Mouse (Mus musculus) MEL (cell line): ENCODE measurements around the gene Ptprj. TPM values are rescaled to one million over a fixed set of nuclear protein-coding genes. Genes with fewer than 3 reads are reported as not detected.

Source experiments
- DNase-seq: peaks from one replicate; pipeline ENCODE4 v3.0.0; 2011; ENCODE audit warnings: low read depth, low spot score
- H3K27ac ChIP-seq: 2 replicates; pipeline ENCODE4 v1.5.1; 2012; ENCODE audit warnings: low read depth, mild to moderate bottlenecking, control low read depth, low read length, moderate library complexity; ENCODE audit not compliant: control insufficient read depth
- H3K27me3 ChIP-seq, 2 experiments: fragments of 150-350 bp in 1 of 2; sonication (generic) in 1 of 2; 2 replicates each; pipeline ENCODE4 v1.6.1; 2012; ENCODE audit warnings: low read length in 2 of 2, mild to moderate bottlenecking in 2 of 2, improper control_type of control experiment in 1 of 2, moderate library complexity in 1 of 2; ENCODE audit not compliant: insufficient read depth in 2 of 2, control insufficient read depth in 1 of 2
- H3K36me3 ChIP-seq, 2 experiments: 2 replicates each; pipeline ENCODE4 v1.6.1; 2012 to 2014; ENCODE audit warnings: low read length in 2 of 2, improper control_type of control experiment in 1 of 2, inconsistent platforms in 1 of 2, mild to moderate bottlenecking in 1 of 2; ENCODE audit not compliant: insufficient read depth in 2 of 2, control insufficient read depth in 1 of 2
- H3K4me1 ChIP-seq, 2 experiments: fragments of 150-350 bp in 1 of 2; sonication (generic) in 1 of 2; 2 replicates each; pipeline ENCODE4 v1.6.1; 2012; ENCODE audit warnings: low read length in 2 of 2, improper control_type of control experiment in 1 of 2, mild to moderate bottlenecking in 1 of 2; ENCODE audit not compliant: insufficient read depth in 2 of 2, control insufficient read depth in 1 of 2
- H3K4me3 ChIP-seq, 2 experiments: fragments of 150-350 bp in 1 of 2; sonication (generic) in 1 of 2; 2 replicates each; pipeline ENCODE4 v1.5.1; 2012; ENCODE audit warnings: low read depth in 2 of 2, low read length in 2 of 2, mild to moderate bottlenecking in 2 of 2, moderate library complexity in 2 of 2, control low read depth in 1 of 2, improper control_type of control experiment in 1 of 2; ENCODE audit not compliant: control insufficient read depth in 1 of 2, insufficient read depth in 1 of 2
- H3K79me2 ChIP-seq: 2 replicates; pipeline ENCODE4 v1.6.1; 2012; ENCODE audit warnings: mild to moderate bottlenecking, low read length, moderate library complexity; ENCODE audit not compliant: control insufficient read depth, poor library complexity, insufficient read depth
- H3K9ac ChIP-seq: 2 replicates; pipeline ENCODE4 v1.6.1; 2012; ENCODE audit warnings: low read depth, mild to moderate bottlenecking, control low read depth, low read length, moderate library complexity; ENCODE audit not compliant: control insufficient read depth, poor library complexity, severe bottlenecking
- H3K9me3 ChIP-seq: fragments of 150-350 bp; sonication (generic); replicated peaks from 2 replicates; pipeline ENCODE4 v1.6.1; 2012; ENCODE audit warnings: mild to moderate bottlenecking, low read length, improper control_type of control experiment, moderate library complexity; ENCODE audit not compliant: insufficient read depth
- BHLHE40 ChIP-seq: IDR thresholded peaks from 2 replicates; pipeline ENCODE4 v1.6.1; 2012; ENCODE audit warnings: low read depth, mild to moderate bottlenecking, inconsistent platforms, low read length, improper control_type of control experiment, borderline replicate concordance
- CHD1 ChIP-seq: IDR thresholded peaks from 2 replicates; pipeline ENCODE4 v1.6.1; 2012; ENCODE audit warnings: low read depth, mild to moderate bottlenecking, inconsistent platforms, low read length, improper control_type of control experiment
- CHD2 ChIP-seq: IDR thresholded peaks from 2 replicates; pipeline ENCODE4 v1.6.1; 2011; ENCODE audit warnings: low read length, improper control_type of control experiment
- CTCF ChIP-seq, 3 experiments: IDR thresholded peaks in 2 of 3; conservative IDR thresholded peaks in 1 of 3; 2 replicates each; pipeline ENCODE4 v1.5.1; 2011 to 2012; ENCODE audit warnings: low read length in 3 of 3, low read depth in 2 of 3, mild to moderate bottlenecking in 2 of 3, improper control_type of control experiment in 1 of 3, inconsistent platforms in 1 of 3, mixed read lengths in 1 of 3, moderate library complexity in 1 of 3; ENCODE audit not compliant: control insufficient read depth in 1 of 3, insufficient read depth in 1 of 3, poor library complexity in 1 of 3, severe bottlenecking in 1 of 3
- E2F4 ChIP-seq: IDR thresholded peaks from 2 replicates; pipeline ENCODE4 v1.6.1; 2011; ENCODE audit warnings: low read depth, low read length, improper control_type of control experiment, borderline replicate concordance
- ELF1 ChIP-seq: IDR thresholded peaks from 2 replicates; pipeline ENCODE4 v1.6.1; 2014; ENCODE audit warnings: low read depth, mild to moderate bottlenecking, inconsistent platforms, low read length, improper control_type of control experiment, moderate library complexity
- EP300 ChIP-seq, 2 experiments: IDR thresholded peaks; 2 replicates each; pipeline ENCODE4 v1.6.1; 2011; ENCODE audit warnings: improper control_type of control experiment in 2 of 2, low read length in 2 of 2, low read depth in 1 of 2, mild to moderate bottlenecking in 1 of 2
- ETS1 ChIP-seq: IDR thresholded peaks from 2 replicates; pipeline ENCODE4 v1.6.1; 2012; ENCODE audit warnings: low read depth, mild to moderate bottlenecking, inconsistent platforms, low read length, improper control_type of control experiment, moderate library complexity
- GABPA ChIP-seq: IDR thresholded peaks from 2 replicates; pipeline ENCODE4 v1.6.1; 2012; ENCODE audit warnings: low read depth, mild to moderate bottlenecking, inconsistent platforms, low read length, improper control_type of control experiment, moderate library complexity
- GATA1 ChIP-seq: IDR thresholded peaks from 2 replicates; pipeline ENCODE4 v1.6.1; 2011; ENCODE audit warnings: low read depth, low read length, improper control_type of control experiment
- HCFC1 ChIP-seq: IDR thresholded peaks from 2 replicates; pipeline ENCODE4 v1.6.1; 2012; ENCODE audit warnings: low read depth, mild to moderate bottlenecking, inconsistent platforms, low read length, improper control_type of control experiment, moderate library complexity
- JUND ChIP-seq: IDR thresholded peaks from 2 replicates; pipeline ENCODE4 v1.6.1; 2011; ENCODE audit warnings: low read depth, mild to moderate bottlenecking, improper control_type of control experiment, low read length
- KAT2A ChIP-seq: conservative IDR thresholded peaks from 2 replicates; pipeline ENCODE4 v1.6.1; 2012; ENCODE audit warnings: low read depth, low read length, improper control_type of control experiment, inconsistent platforms
- MAX ChIP-seq: IDR thresholded peaks from 2 replicates; pipeline ENCODE4 v1.6.1; 2011; ENCODE audit warnings: low read length, improper control_type of control experiment
- MAZ ChIP-seq: IDR thresholded peaks from 2 replicates; pipeline ENCODE4 v1.6.1; 2012; ENCODE audit warnings: low read depth, mild to moderate bottlenecking, inconsistent platforms, low read length, improper control_type of control experiment
- MEF2A ChIP-seq: IDR thresholded peaks from 2 replicates; pipeline ENCODE4 v1.6.1; 2014; ENCODE audit warnings: low read depth, mild to moderate bottlenecking, inconsistent platforms, low read length, improper control_type of control experiment; ENCODE audit not compliant: poor library complexity, insufficient replicate concordance, severe bottlenecking; ENCODE audit errors: extremely low read depth
- MXI1 ChIP-seq: IDR thresholded peaks from 2 replicates; pipeline ENCODE4 v1.6.1; 2011; ENCODE audit warnings: mild to moderate bottlenecking, low read depth, low read length, improper control_type of control experiment
- MYB ChIP-seq: IDR thresholded peaks from 2 replicates; pipeline ENCODE4 v1.6.1; 2011; ENCODE audit warnings: mild to moderate bottlenecking, low read depth, low read length, improper control_type of control experiment
- MYC ChIP-seq: IDR thresholded peaks from 2 replicates; pipeline ENCODE4 v1.6.1; 2011; ENCODE audit warnings: low read depth, mild to moderate bottlenecking, low read length, improper control_type of control experiment, moderate library complexity
- NELFE ChIP-seq: IDR thresholded peaks from 2 replicates; pipeline ENCODE4 v1.6.1; 2011; ENCODE audit warnings: low read depth, low read length, improper control_type of control experiment
- NRF1 ChIP-seq: IDR thresholded peaks from 2 replicates; pipeline ENCODE4 v1.6.1; 2014; ENCODE audit warnings: low read depth, mild to moderate bottlenecking, inconsistent platforms, low read length, improper control_type of control experiment, moderate library complexity; ENCODE audit not compliant: poor library complexity, insufficient read depth, severe bottlenecking
- POLR2A ChIP-seq, 2 experiments: IDR thresholded peaks; 2 replicates each; pipeline ENCODE4 v1.6.1; 2011 to 2012; ENCODE audit warnings: low read length in 2 of 2, mild to moderate bottlenecking in 2 of 2, control low read depth in 1 of 2, improper control_type of control experiment in 1 of 2, low read depth in 1 of 2, moderate library complexity in 1 of 2; ENCODE audit not compliant: control insufficient read depth in 1 of 2, insufficient read depth in 1 of 2, poor library complexity in 1 of 2
- POLR2AphosphoS2 ChIP-seq: IDR thresholded peaks from 2 replicates; pipeline ENCODE4 v1.6.1; 2011; ENCODE audit warnings: low read length, improper control_type of control experiment
- POLR2AphosphoS5 ChIP-seq: IDR thresholded peaks from 2 replicates; pipeline ENCODE4 v1.6.1; 2012; ENCODE audit warnings: low read depth, borderline replicate concordance, mild to moderate bottlenecking, inconsistent platforms, low read length, moderate library complexity, mixed read lengths
- RAD21 ChIP-seq: IDR thresholded peaks from 2 replicates; pipeline ENCODE4 v1.6.1; 2011; ENCODE audit warnings: mild to moderate bottlenecking, low read depth, low read length, improper control_type of control experiment
- RCOR1 ChIP-seq: IDR thresholded peaks from 2 replicates; pipeline ENCODE4 v1.6.1; 2012; ENCODE audit warnings: low read depth, mild to moderate bottlenecking, inconsistent platforms, low read length, improper control_type of control experiment
- SIN3A ChIP-seq: IDR thresholded peaks from 2 replicates; pipeline ENCODE4 v1.6.1; 2012; ENCODE audit warnings: low read length, improper control_type of control experiment, inconsistent platforms
- SMC3 ChIP-seq: IDR thresholded peaks from 2 replicates; pipeline ENCODE4 v1.6.1; 2011; ENCODE audit warnings: low read depth, low read length, improper control_type of control experiment
- TAL1 ChIP-seq: IDR thresholded peaks from 2 replicates; pipeline ENCODE4 v1.6.1; 2012; ENCODE audit warnings: mild to moderate bottlenecking, inconsistent platforms, low read length, moderate library complexity, mixed read lengths
- TBP ChIP-seq: IDR thresholded peaks from 2 replicates; pipeline ENCODE4 v1.8.0; 2011; ENCODE audit warnings: low read depth, low read length, improper control_type of control experiment
- TCF12 ChIP-seq: IDR thresholded peaks from 2 replicates; pipeline ENCODE4 v1.6.1; 2014; ENCODE audit warnings: low read depth, mild to moderate bottlenecking, inconsistent platforms, low read length, improper control_type of control experiment, moderate library complexity
- UBTF ChIP-seq: IDR thresholded peaks from 2 replicates; pipeline ENCODE4 v1.6.1; 2012; ENCODE audit warnings: low read depth, mild to moderate bottlenecking, inconsistent platforms, low read length, improper control_type of control experiment, moderate library complexity, borderline replicate concordance; ENCODE audit not compliant: insufficient read depth
- USF1 ChIP-seq: IDR thresholded peaks from 2 replicates; pipeline ENCODE4 v1.6.1; 2014; ENCODE audit warnings: low read depth, mild to moderate bottlenecking, inconsistent platforms, low read length, improper control_type of control experiment, moderate library complexity
- ZC3H11A ChIP-seq: IDR thresholded peaks from 2 replicates; pipeline ENCODE4 v1.6.1; 2012; ENCODE audit warnings: low read depth, mild to moderate bottlenecking, inconsistent platforms, low read length, improper control_type of control experiment
- ZKSCAN1 ChIP-seq: IDR thresholded peaks from 2 replicates; pipeline ENCODE4 v1.6.1; 2012; ENCODE audit warnings: low read depth, mild to moderate bottlenecking, inconsistent platforms, low read length, improper control_type of control experiment, moderate library complexity
- ZMIZ1 ChIP-seq: IDR thresholded peaks from 2 replicates; pipeline ENCODE4 v1.6.1; 2012; ENCODE audit warnings: low read depth, mild to moderate bottlenecking, inconsistent platforms, low read length, improper control_type of control experiment, moderate library complexity
- ZNF384 ChIP-seq: IDR thresholded peaks from 2 replicates; pipeline ENCODE4 v1.6.1; 2012; ENCODE audit warnings: low read depth, mild to moderate bottlenecking, inconsistent platforms, low read length, improper control_type of control experiment
- polyA plus RNA-seq, 2 experiments: library from polyadenylated mRNA; stranded (reverse) in 1 of 2; unstranded in 1 of 2; fragments of >175 nt in 1 of 2; fragments of >200 nt in 1 of 2; gene quantifications; 2 replicates each; pipeline versions ENCODE4 v1.2.1 to v1.2.4; 2012; ENCODE audit warnings: low replicate concordance in 2 of 2, low read depth in 1 of 2; ENCODE audit not compliant: insufficient read length in 2 of 2, insufficient read depth in 1 of 2, missing spikeins in 1 of 2
- total RNA-seq: library from RNA; depleted of rRNA; stranded (reverse); fragments of 300-350 nt; gene quantifications from 2 replicates; pipeline ENCODE4 v1.2.3, GENCODE M21; 2012

The Ptprj gene
- total and polyA plus RNA-seq, 3 experiments = 6.4 to 10.2 TPM; not detected in 1

GRCm38 (mm10) chr2:90566046-90566445, 14.4 kb downstream of the Ptprj start:
- H3K4me1 ChIP-seq = peaks cover 21 to 48% of the 10 kb centered on the region in 2 experiments
- H3K27me3 ChIP-seq = no peaks in the 10 kb centered on the region
- DNase-seq = peak; percentile 95
- H3K9me3 ChIP-seq = no peaks in the 10 kb centered on the region
- peak overlapping the region; percentile 99 for H3K27ac ChIP-seq
- peaks cover 0 to 49% of the 10 kb centered on the region in 2 experiments; a peak in 2 of 4 replicates for H3K36me3 ChIP-seq
- peak overlapping the region; percentile 44 for H3K4me3 ChIP-seq
- peak overlapping the region; percentile 74 for H3K9ac ChIP-seq
- H3K79me2 ChIP-seq = peaks cover 5% of the 10 kb centered on the region
- TF ChIP-seq USF1 = peak; percentile 31; the same call in 1 of the 2 replicates
- TF ChIP-seq SIN3A = peak; percentile 55; the same call in 1 of the 2 replicates
- TF ChIP-seq MAZ = peak; percentile 78; the same call in 1 of the 2 replicates
- TF ChIP-seq MYB = no peak
- 0 out of 2 replicates have a peak, but pooled peaks have one; percentile 6 for TF ChIP-seq ZNF384
- TF ChIP-seq GATA1 = peak; percentile 93
- peak; percentile 78; the same call in 1 of the 2 replicates for TF ChIP-seq BHLHE40
- no peak for TF ChIP-seq POLR2AphosphoS5
- no peak for TF ChIP-seq POLR2AphosphoS2
- TF ChIP-seq ELF1 = no peak
- TF ChIP-seq EP300 (IDR thresholded peaks at IDR 0.05; ENCODE audit: low read depth in 1 of 2, low read length in 2 of 2) = peak; percentile 96 to 97
- TF ChIP-seq CHD1 = no peak
- TF ChIP-seq SMC3 = 0 out of 2 replicates have a peak, but pooled peaks have one; percentile 21
- no peak for TF ChIP-seq ZKSCAN1
- no peak for TF ChIP-seq ZMIZ1
- TF ChIP-seq MYC = peak; percentile 75
- no peak for TF ChIP-seq CHD2
- TF ChIP-seq NRF1 = no peak
- TF ChIP-seq NELFE = peak; percentile 54; the same call in 1 of the 2 replicates
- TF ChIP-seq HCFC1 = 0 out of 2 replicates have a peak, but pooled peaks have one; percentile 35
- TF ChIP-seq MEF2A = no peak
- peak in 1 of 3 experiments; percentile 9; a peak in 2 of 6 replicates for TF ChIP-seq CTCF (IDR thresholded peaks at IDR 0.05 in 2 of 3, conservative IDR thresholded peaks at IDR 0.05 in 1 of 3; ENCODE audit: control insufficient read depth in 1 of 3, insufficient read depth in 1 of 3, low read depth in 2 of 3, low read length in 3 of 3, poor library complexity in 1 of 3, severe bottlenecking in 1 of 3)
- peak; percentile 93 for TF ChIP-seq TAL1
- no peak for TF ChIP-seq UBTF
- TF ChIP-seq MXI1 = peak; percentile 65
- peak; percentile 92 for TF ChIP-seq ETS1
- TF ChIP-seq MAX = peak; percentile 70
- TF ChIP-seq E2F4 = peak; percentile 2; the same call in 1 of the 2 replicates
- TF ChIP-seq POLR2A (IDR thresholded peaks at IDR 0.05; ENCODE audit: control insufficient read depth in 1 of 2, insufficient read depth in 1 of 2, low read depth in 1 of 2, low read length in 2 of 2, poor library complexity in 1 of 2) = peak in 1 of 2 experiments; percentile 71; a peak in 2 of 4 replicates
- TF ChIP-seq TCF12 = peak; percentile 97
- peak; percentile 72; the same call in 1 of the 2 replicates for TF ChIP-seq RCOR1
- TF ChIP-seq TBP = peak; percentile 85
- TF ChIP-seq KAT2A = no peak; the same call in 1 of the 2 replicates
- no peak for TF ChIP-seq RAD21
- TF ChIP-seq ZC3H11A = no peak
- no peak for TF ChIP-seq GABPA
- TF ChIP-seq JUND = 0 out of 2 replicates have a peak, but pooled peaks have one; percentile 7
